Mouse (Mus musculus) heart, adult 9 months (tissue): ENCODE results near the gene Gm5127.
A peak's percentile ranks its signal among the peaks of the same experiment; 100 is the strongest.

Experiments
- DNase-seq, 2 experiments: peaks; one replicate each; pipeline ENCODE4 v3.0.0; 2022; ENCODE audit warnings: low spot score in 2 of 2

Gene Gm5127

DNA sequence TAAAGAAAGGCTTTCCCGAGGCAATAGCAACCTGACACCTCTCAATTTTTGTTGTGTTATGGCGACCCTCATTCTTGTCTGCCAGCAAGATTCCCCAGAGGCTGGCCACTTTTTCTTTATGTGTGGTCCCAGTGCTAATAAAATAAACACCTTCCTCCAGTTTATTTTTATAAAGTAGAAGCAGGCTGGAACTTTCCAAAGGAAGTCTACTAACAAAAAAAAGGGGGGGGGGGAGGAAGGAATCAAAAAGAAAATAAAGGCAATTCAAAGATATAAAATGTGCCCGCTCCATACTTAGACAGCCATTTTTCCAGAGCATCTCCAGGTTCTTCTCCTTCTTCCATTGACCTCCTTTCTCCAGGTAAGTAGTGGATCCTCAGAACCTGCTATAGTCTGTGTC is at the start of gene Gm5127:
Gm5127 (plus strand) TSS at position 301 of the 400 bp plus-strand sequence.
- no peak for DNase-seq

DNA sequence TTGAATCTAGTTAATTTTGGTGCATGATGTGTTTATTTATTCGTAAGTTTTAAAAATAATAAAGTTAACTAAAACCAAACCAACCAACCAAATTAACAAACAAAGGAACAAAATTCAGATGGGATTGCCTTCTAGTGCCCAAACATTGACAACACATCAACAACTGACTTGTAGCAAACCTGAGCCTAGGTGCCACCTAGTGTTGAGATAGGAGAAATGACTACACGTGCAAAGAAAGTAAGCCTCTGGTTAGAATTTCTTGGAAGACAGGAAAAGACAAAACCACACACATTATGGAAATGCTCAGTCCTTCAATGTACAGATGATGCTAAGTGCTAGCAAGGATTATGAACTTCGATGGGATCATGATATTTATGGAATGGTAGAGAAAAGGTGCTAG is 46.6 kb upstream of the Gm5127 start:
- no peak for DNase-seq

DNA sequence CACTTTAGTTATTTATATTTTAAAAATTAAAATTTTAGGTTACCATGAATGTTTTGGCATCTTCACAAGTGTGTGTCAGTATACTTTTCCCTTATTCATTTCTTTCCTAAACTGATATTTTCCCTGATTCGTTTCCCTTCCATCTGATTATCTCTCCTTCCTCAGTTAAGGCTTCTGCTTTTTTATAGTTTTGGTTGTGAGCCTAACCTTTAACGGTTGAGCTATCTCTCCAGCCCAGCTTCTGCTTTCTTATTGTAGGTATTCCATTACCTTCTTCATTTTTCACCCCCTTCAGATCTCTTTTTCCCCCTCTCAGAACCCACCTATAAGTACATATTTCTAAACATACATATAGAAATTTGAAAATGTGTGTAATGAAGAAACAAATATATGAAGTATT is 27.5 kb upstream of the Gm5127 start:
- DNase-seq, result no peak

DNA sequence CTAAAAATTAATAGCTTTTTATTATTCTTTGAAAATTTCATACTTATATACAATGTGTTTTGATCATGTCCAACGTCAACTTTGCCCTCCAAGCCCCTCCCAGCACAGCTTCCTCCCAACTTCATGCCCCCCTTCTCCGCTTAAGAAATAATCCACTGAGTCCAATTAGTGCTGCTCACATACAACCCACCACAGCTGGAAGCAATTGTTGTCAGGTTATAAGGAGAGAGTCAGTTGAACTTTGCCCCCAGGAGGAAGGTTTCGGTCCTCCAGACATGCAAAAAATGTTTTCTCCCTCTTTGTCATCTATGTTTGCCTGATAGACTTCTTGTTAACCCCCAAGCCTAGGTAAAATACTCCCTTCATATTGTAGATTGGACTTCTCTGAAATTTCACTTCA is 4.0 kb upstream of the Gm5127 start:
- DNase-seq, result no peak

DNA sequence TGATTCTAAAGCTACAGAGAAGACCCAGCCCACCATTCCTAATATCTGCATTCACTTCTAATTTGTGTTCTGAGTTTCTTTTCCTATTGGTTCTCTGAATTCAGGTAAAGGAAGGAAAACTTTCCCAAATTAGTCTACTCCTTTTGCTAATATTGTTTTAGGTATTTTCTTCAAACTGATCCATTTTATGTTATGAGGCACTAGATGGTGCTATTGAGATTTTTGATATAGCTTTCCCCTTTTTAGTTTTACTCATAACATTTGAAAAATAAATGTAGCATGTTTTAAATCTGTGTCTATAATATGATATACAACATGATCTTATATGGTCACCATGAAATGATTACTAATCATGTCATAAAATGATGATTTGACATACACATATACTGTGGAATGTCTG is 2.6 kb upstream of the Gm5127 start:
- DNase-seq, result no peak

DNA sequence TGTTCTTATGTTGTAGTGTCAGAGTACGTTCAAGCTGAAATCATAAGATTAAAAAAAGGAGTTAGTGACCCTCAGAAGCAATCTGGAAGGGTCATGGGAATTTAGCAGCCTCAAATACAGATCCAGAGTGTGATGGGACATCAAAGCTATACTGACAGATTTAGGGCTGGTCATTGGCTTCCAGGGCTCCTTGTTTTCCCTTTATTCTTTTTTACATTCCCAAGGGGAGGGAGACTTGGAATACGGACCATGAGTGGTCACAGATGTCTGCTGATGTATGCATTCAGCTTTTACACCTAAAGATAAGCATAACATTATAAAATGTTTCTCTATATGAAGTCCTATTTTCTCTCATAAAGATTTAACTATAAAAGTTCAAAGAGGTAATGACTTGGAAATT is 789 bp upstream of the Gm5127 start:
- DNase-seq, result no peak

DNA sequence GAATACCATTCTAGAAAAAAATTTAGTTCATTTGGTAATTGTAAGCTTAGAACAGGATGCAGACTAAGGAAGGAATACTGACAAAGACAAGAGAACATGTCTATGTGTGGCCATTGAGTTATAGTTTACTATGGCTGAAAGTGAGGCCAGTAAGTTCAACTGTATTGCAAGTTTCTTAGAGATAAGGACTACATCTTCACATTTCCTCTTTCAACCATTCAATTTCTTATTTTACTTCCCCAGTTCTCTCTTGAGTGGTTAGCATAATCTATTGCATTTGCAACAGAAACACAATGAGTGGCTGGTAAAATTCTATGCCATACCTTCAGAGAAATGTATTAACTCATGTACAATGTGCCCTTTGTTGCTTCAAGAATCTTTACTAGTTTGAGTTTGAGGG is 10.9 kb downstream of the Gm5127 start:
- DNase-seq, result no peak

DNA sequence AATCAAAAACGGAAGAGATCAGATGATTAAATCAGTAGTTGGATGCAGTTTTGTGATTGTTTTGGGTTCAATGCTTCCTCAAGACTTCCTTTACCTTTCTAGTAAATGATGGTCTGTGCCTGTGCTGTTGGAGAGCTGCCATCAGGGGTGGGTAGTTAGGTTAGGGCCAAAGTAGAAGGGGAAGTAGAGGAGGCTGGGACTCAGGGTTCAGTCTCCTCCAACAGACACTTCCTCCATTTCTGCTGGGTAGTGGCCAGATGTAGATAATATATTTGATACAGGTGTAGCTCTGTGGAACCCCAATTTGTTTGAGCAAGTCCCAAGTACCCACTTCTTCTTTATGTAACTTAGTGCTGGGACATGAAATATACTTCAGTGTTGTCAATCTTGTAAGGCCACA is 12.9 kb downstream of the Gm5127 start:
- peak; percentile 4 to 9 for DNase-seq

DNA sequence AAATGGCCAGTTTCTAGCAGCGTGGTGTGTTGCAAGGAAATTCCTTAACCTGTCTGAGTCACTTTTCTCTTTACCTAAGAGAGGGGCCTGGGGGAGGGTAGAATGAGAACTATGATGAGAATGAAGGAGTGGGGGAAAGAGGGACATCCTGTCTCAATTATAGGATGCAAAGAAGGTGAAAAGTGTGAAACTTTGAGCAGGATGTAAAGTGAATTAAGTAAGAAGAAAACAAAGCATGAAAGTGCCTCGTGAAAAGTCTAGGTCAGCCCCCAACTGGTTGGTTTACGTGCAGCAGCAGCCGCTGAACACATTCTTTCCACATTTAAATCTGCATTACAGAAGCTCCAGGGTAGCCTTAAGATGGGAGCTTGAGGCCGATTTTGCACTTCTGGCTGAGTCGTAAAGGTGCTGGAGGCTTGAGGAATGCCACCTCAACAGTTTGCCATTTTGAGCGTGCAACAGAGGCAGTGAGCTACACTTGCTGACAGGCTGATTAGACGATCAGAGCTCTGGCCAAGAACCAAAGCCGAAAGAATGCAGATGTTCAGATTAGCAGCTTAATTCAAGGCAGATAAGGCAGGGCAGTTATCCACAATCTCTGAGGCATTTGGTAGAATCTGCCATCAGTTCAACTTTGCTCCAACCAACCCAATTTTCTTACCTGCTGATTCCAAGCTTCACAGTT is 19.7 kb downstream of the Gm5127 start:
- DNase-seq, result no peak

DNA sequence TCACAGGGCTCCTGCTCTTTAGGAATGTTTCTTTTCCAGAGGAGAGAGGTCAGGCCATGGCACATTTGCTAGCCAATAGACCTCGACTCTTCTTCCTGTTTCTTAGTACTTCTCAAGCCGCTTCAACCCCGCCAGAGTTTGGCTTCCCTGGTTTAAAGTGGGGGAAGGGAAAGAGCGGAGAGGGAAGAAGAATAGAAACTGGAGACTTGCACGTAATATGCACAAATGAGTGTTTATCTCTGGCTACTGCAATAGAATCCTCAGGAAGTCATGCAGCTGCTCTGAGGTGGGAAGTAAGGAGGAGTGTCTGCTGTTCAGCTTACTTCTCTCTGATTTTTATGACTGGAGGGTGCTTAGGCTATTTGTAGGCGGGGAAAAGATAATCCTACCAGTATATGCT is 20.4 kb downstream of the Gm5127 start, which contains the start of gene Cysltr1:
Cysltr1 (minus strand) TSS at position 294 of the 400 bp plus-strand sequence.
- DNase-seq, result peak; percentile 19 to 24

DNA sequence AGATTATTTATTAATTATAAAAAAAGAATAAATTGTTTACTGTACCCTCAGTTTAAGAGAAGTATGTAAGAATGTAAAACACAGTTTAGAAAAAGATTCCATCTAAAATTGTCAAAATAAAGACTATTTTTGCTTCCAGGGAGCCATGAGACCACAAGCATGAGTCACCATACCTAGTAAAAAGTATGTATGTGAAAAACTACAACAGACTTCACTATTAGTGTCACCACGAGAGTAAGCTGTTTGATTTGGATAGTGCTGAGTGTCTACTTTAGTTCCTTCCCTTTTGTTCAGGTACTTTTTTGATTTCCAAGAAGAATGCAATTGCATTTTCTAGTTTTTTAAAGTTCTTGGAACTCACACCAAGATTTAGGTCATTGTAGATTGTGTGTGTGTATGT is 39.5 kb downstream of the Gm5127 start:
- no peak for DNase-seq

DNA sequence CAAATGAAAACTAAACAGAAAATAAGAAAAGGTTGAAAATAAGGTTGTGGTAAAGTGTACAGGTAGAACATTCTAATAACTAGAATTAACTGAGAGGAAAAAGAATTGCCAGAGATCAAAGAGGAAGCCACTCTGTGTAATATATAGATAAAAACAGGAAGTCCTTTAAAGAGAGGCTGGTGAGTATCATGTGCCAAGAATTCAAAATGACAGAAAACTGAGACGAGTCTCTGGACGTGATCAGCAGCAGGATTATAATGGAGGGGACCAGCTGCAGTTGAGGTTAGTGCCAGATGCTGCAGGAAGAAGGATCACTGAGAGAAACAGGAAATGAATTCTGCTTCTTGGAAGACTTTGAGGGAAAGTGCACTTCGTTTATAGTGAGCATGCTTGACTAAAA is 40.7 kb downstream of the Gm5127 start:
- no peak for DNase-seq

DNA sequence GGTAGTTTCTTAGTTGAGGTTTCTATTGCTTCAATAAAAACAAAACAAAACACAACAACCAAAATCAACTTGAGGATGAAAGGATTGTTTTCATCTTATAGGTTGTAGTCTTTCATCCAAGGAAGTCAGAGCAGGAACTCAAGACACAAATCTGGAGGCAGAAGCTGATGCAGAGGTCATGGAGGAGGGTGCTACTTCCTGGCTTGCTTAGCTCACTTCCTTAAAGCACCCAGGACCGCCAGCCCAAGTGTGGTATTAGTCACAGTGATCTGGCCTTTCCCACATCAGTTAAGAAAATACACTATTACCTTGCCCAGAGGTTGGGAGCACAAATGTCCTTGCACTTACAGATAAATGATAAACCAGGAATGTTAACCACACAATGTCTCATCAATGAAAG is 45.5 kb downstream of the Gm5127 start:
- DNase-seq, result no peak

DNA sequence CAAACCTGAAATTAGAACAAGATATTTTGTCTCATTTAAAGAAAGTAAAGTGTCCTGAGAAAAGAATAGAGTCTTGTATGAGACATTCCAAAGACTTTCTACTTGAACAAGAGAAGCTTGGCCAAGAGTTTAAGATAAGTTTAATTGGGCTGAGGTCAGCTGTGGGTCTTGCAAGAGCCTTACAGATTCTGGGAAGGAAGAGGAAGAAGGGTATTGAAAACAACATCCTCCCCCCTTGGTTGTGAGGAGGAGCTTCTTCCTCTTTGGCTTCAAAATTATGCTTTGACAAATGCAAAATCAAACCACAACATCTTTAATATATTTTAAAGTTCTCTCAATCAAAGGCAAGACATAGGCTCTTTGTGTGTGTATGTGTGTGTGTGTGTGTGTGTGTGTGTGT is 50.6 kb downstream of the Gm5127 start:
- DNase-seq, result no peak

DNA sequence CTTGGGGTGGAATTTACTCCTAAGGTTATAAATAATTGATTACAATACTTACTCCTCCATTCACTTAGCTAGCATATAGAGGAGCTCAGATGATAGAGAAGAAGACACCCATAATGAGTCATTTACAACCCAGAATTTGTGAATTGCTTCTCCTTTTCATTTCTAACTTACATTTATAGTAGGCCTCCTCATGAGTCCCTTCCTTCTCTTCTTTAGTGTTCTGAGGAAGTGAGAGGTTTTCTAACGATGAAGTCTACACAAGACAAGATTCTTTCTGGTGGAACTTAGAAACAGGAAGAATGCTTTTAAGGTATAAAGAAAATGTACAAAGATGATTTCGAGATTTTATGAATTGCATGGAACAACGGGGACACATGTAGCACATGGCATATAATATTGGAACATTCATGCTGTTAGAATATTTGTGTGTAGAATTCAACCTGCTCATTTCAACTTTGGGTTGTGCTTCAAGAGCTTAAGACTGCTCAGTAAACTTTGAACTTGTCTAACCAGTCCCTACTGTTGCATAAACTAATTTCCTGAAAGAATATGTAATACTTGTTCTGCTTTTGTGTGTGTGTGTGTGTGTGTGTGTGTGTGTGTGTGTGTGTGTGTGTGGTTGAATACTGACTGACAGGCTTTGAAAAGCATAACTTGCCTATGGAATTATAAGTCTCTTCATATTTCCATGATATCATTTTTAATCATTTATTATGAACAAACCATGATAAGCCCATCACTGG is 52.0 kb downstream of the Gm5127 start:
- no peak for DNase-seq

DNA sequence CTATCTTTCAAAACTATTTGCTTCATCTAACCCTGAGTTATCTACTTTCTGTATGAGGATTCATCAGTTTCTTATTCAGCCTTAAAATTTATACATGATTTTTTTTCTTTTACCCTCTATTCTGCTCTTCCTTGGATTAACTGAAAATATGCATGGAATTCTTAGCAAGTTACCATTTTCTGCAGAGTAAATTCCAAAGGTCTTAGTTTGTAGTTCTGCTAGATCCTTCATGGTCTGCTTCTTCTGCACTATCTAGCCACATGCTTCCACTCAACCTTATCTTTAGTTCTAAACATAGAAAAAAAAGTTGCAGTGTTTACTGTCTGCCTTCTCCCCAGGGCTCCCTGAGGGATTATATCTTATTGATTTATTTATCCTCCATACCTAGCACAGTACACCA is 79.1 kb downstream of the Gm5127 start:
- no peak for DNase-seq

DNA sequence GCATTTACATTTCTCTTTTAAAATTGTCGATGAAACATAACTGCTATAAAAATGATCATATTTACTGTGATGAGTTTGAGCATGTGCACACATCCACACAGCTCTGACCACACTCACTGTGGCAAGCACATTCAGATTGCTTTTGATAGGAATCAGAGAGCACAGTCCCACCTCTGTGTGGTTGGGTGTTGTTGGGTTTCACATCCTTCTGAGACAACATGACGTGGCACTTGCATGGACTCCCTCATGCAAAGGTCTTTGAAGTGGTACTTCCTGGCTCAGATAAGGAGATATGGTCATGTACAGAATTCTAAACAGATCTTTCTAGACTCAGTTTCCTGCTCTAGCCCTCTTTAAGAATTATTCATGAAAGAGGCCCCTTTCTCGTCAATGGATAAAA is 121.6 kb downstream of the Gm5127 start:
- DNase-seq, result no peak

DNA sequence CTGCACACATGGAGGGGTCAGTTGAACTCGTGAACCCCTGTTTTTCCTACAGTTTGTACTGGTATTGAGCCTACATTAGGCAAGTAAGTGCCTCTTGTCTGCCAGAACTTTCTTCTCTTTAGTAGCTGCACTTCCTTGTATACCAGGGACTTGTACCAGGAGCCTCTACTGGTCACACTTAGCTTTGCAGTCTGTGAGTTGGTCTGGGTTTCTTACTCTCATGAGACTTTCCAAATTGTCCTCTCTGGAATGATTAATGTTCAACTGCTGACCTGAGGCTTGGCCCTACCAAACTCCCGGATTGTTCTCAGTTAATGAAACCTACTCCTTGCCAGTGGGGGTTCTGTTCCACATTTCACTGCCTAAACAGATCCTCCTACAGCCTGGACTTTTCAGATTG is 134.2 kb downstream of the Gm5127 start:
- peak in 1 of 2 experiments; percentile 5 for DNase-seq

DNA sequence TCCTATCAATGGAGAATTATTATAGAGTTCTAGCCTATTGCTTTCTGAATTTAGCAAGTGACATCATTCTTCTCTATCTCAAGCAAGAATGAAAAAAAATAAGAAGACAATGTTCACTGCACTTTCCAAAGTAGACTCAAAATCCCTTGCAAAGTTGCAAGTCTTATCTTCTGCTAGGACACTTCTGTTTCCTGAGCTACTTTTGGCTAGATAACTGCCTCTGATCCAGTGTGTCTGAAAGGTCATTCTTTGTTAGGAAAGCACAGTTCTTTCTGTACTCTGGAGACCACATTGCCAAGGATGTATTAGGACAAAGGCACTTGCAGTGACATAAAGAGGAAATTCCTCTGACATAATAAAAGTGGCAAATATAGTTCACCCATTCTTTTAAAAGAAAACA is 159.3 kb downstream of the Gm5127 start:
- peak in 1 of 2 experiments; percentile 2 for DNase-seq

DNA sequence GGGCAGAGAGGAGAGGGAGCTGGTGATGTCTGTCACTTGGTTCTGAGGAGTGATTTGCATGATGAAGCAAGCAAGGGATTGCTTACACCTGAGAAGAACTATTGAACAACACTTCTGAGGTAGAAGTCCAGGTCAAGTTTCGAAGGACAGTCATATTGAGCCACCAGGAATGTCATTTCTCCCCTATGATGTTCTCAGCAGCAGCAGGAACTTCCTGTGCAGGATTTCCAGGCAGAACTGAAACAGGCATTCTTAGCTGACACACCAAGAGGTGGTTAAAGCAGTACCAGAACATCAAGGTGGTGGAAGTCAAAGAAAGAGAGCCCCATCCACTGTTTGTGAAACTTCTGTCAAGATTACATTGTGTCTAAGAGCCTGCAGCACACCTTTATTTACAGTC is 172.3 kb downstream of the Gm5127 start:
- DNase-seq, result no peak
